Mouse (Mus musculus) small intestine, adult 2 months (tissue): ENCODE results near the gene Prl8a9. TPM values are rescaled to one million over a fixed set of nuclear protein-coding genes. Genes with fewer than 3 reads are reported as not detected.

Experiments used
- H3K27ac ChIP-seq: fragments of 200-500 bp; 2 replicates; pipeline ENCODE4 v1.5.1; 2012; ENCODE audit warnings: low read depth, low read length, control low read depth, inconsistent platforms; ENCODE audit not compliant: insufficient read depth
- H3K27me3 ChIP-seq: fragments of 200-500 bp; 2 replicates; pipeline ENCODE4 v1.6.1; 2012; ENCODE audit warnings: mild to moderate bottlenecking, moderate library complexity, low read length, inconsistent platforms; ENCODE audit not compliant: control insufficient read depth, insufficient read depth
- H3K36me3 ChIP-seq: fragments of 200-500 bp; 2 replicates; pipeline ENCODE4 v1.6.1; 2012; ENCODE audit warnings: mild to moderate bottlenecking, low read length, control low read depth, inconsistent platforms; ENCODE audit not compliant: control insufficient read depth, insufficient read depth
- H3K4me1 ChIP-seq: fragments of 200-500 bp; 2 replicates; pipeline ENCODE4 v1.6.1; 2012; ENCODE audit warnings: low read length, inconsistent platforms, mixed read lengths; ENCODE audit not compliant: control insufficient read depth, insufficient read depth, insufficient read length
- H3K4me3 ChIP-seq: fragments of 200-500 bp; 2 replicates; pipeline ENCODE4 v1.5.1; 2012; ENCODE audit warnings: low read depth, mild to moderate bottlenecking, control low read depth, inconsistent platforms, low read length, moderate library complexity
- CTCF ChIP-seq: fragments of 200-500 bp; IDR thresholded peaks from 2 replicates; pipeline ENCODE4 v1.5.1; 2012; ENCODE audit warnings: low read depth, mild to moderate bottlenecking, control low read depth, inconsistent platforms, low read length, moderate library complexity, mixed read lengths; ENCODE audit not compliant: insufficient replicate concordance, insufficient read length; ENCODE audit errors: extremely low read depth
- POLR2A ChIP-seq: fragments of 200-500 bp; IDR thresholded peaks from 2 replicates; pipeline ENCODE4 v1.6.1; 2012; ENCODE audit warnings: low read depth, mild to moderate bottlenecking, control low read depth, inconsistent platforms, low read length, moderate library complexity
- WGBS: fragments of 180-500 bp; shearing (Covaris S2); methylation state at CpG from one replicate; pipeline ENCODE4 v1.1.7; 2018; 5-methylcytosine and 5-hydroxymethylcytosine counted together
- polyA plus RNA-seq: library from polyadenylated mRNA; depleted of rRNA; stranded (reverse); fragments of >200 nt; gene quantifications from 2 replicates; pipeline ENCODE4 v1.2.3, GENCODE M21; 2012; rRNA removed

Gene Prl8a9
- not detected in 2 replicates for polyA plus RNA-seq

- Histone ChIP-seq H3K27ac (no peak within 1 kb of the TSS), H3K4me1 (no peaks in the 10 kb centered on the region), H3K4me3 (no peak within 1 kb of the TSS), H3K36me3 (no peaks in the 10 kb centered on the region), H3K27me3 (no peaks in the 10 kb centered on the region)
- 74% methylated on average over 2 of the region's 2 CpGs for WGBS
- TF ChIP-seq CTCF, result no peak
- no peak for TF ChIP-seq POLR2A
Measured at GRCm38 (mm10) chr13:27564506-27564905, at the start of gene Prl8a9. TSS of gene Prl8a9 (minus strand) at chr13:27564606.

DNA sequence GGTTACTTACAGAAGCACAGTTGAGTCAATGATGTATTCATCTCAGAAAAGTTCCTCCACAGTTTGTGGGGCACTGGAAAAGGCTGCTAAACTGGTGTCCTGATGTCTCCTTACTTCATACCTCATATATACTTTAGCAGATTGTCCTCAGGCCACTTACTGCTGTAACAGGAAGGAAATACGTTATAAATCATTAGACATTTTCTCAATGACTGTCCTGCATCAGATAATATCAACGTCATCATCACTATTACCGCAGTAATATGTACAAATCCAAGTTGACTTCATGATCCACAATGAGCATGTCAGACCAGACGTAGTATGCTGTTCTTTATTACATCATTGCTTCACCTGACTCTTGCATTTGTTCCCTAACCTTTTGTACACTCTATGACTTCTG, 46.1 kb upstream of the Prl8a9 start, which contains the start of gene Prl7b1:
Gene Prl7b1, minus strand, starts transcription at position 101 of the 400 bp plus-strand sequence.
- TF ChIP-seq CTCF, result no peak
- no peak for TF ChIP-seq POLR2A
- WGBS, result 58% methylated on average over 4 of the region's 4 CpGs
- Histone ChIP-seq H3K4me3 (no peak within 1 kb of the TSS), H3K27me3 (no peaks in the 10 kb centered on the region), H3K36me3 (no peaks in the 10 kb centered on the region), H3K27ac (no peak within 1 kb of the TSS), H3K4me1 (no peaks in the 10 kb centered on the region)

DNA sequence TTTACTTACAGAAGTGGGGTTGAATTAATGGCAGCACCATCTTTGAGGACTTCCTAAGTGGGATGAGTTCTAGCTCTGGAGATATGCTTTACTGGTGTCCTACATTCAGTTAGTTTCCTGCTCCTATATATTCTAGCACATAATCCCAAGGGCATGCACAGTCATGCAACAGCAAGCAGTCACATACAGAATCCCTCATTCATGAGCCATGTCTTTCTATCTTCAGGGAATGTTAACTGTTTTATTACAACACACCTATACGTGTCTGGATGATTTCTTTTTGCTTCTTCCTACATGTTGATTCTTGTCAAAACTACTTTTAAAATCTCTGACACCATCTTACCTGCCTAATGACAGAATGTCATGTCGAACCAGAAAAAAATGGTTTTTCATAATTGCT, 17.7 kb upstream of the Prl8a9 start, which contains the start of gene Prl8a1:
Gene Prl8a1, minus strand, starts transcription at position 101 of the 400 bp plus-strand sequence.
- Histone ChIP-seq H3K4me1 (no peaks in the 10 kb centered on the region), H3K27ac (no peak within 1 kb of the TSS)
- WGBS, result 70% methylated on average over 2 of the region's 2 CpGs

DNA sequence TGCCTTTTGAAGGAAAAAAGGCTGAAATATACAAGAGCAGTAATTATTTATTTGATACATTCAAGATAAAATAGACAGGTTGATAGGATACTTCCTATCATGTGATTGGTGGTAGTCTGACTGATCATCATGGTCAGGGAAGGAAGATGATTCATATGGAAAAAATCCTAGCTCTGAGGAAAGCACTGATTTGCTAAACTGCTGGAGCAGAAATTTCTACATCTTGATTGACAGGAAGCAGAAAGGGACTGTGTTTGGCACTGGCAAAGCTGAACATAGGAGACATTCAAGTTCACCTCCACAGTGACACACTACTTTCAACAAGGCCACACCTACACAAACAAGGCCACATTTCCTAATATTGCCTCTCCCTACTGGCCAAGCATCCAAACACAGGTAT, 11.1 kb downstream of the Prl8a9 start:
- H3K4me1 ChIP-seq, result no peaks in the 10 kb centered on the region
- TF ChIP-seq POLR2A, result no peak
- TF ChIP-seq CTCF, result no peak
- no peak overlapping the region for H3K4me3 ChIP-seq
- no peaks in the 10 kb centered on the region for H3K27me3 ChIP-seq
- H3K36me3 ChIP-seq, result no peaks in the 10 kb centered on the region
- H3K27ac ChIP-seq, result no peak overlapping the region

More for the DNA sequence above, 17.7 kb upstream of the Prl8a9 start, which contains the start of gene Prl8a1:
- Histone ChIP-seq H3K27me3 (no peaks in the 10 kb centered on the region), H3K4me3 (no peak within 1 kb of the TSS), H3K36me3 (no peaks in the 10 kb centered on the region)
- TF ChIP-seq CTCF, result no peak
- no peak for TF ChIP-seq POLR2A

GRCm38 (mm10) chr13:27523156-27523555, 41.2 kb downstream of the Prl8a9 start:
- no peak overlapping the region for H3K4me3 ChIP-seq
- 81% methylated on average over 4 of the region's 4 CpGs for WGBS
- H3K4me1 ChIP-seq, result no peaks in the 10 kb centered on the region
- no peaks in the 10 kb centered on the region for H3K27me3 ChIP-seq
- TF ChIP-seq POLR2A (no peak), CTCF (no peak)
- H3K27ac ChIP-seq, result no peak overlapping the region
- H3K36me3 ChIP-seq, result no peaks in the 10 kb centered on the region

DNA sequence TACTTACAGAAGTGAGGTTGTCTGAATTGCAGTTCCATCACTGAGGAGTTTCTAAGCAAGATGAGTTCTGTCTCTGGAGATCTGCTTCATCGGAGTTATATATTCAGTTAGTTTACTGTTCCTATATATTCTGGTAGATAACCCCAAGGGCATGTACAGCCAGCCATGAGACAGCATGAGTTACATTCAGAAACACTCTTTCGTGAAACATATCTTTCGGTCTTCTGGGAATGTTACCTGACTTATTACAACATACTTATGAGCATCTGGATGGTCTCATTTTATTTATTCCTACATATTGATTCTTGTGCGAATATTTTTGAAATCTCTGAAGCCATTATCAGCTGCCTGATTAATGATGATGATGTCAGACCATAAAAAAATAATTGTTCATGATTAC, 51.3 kb downstream of the Prl8a9 start, which contains the start of gene Prl8a8:
Gene Prl8a8, minus strand, starts transcription at position 101 of the 400 bp plus-strand sequence.
- H3K4me1 ChIP-seq, result no peaks in the 10 kb centered on the region
- no peaks in the 10 kb centered on the region for H3K36me3 ChIP-seq
- no peak within 1 kb of the TSS for H3K27ac ChIP-seq
- TF ChIP-seq CTCF (no peak), POLR2A (no peak)
- no peak within 1 kb of the TSS for H3K4me3 ChIP-seq
- WGBS, result 86% methylated on average over 4 of the region's 4 CpGs
- H3K27me3 ChIP-seq, result no peaks in the 10 kb centered on the region

Other genes with a start within 250 kb of the Prl8a9 start
- not detected in 2 replicates for gene Prl8a2, start 218.9 kb downstream of the Prl8a9 start, polyA plus RNA-seq
- gene Prl2b1, start 173.8 kb downstream of the Prl8a9 start, polyA plus RNA-seq, result not detected in 2 replicates
- gene Prl8a6, start 125.9 kb downstream of the Prl8a9 start, polyA plus RNA-seq, result not detected in 2 replicates
- not detected in 2 replicates for gene Prl8a8, start 51.4 kb downstream of the Prl8a9 start, polyA plus RNA-seq
- not detected in 2 replicates for gene Prl8a1, start 17.6 kb upstream of the Prl8a9 start, polyA plus RNA-seq
- not detected in 2 replicates for gene Prl7b1, start 46.0 kb upstream of the Prl8a9 start, polyA plus RNA-seq
- not detected in 2 replicates for gene Prl7a1, start 77.9 kb upstream of the Prl8a9 start, polyA plus RNA-seq
- gene Prl7a2, start 103.4 kb upstream of the Prl8a9 start, polyA plus RNA-seq, result not detected in 2 replicates
- gene Prl7d1, start 152.1 kb upstream of the Prl8a9 start, polyA plus RNA-seq, result not detected in 2 replicates
- not detected in 2 replicates for gene Prl7c1, start 216.2 kb upstream of the Prl8a9 start, polyA plus RNA-seq
- gene Prl2a1, start 237.0 kb upstream of the Prl8a9 start, polyA plus RNA-seq, result not detected in 2 replicates